14 mouse cellular contexts compared by ENCODE assay signal in the genomic region with DNA sequence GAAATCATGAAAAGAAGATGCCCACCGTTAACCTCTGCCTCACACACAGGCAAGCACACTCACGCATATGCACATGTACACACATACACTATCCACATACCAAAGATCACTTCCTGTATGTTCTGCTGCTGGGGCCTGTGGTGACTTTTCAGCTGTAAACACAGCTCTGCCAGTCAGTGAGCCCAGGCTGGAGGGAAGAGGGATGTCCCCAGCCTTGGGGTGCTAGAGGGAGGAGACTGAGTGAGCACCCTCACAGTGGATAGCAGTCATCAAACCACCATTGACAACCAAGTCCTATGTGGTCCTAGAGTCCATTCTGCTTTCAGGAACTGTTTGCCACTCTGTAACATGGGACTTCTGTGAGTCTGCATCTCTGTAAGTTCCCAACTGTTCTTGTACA. TPM values are rescaled to one million over a fixed set of nuclear protein-coding genes. Genes with fewer than 3 reads are reported as not detected.
DNase-seq lines count a peak whose midpoint lies in the region; ATAC-seq and TF ChIP-seq lines count a peak whose summit lies in the region.
"Had no signal": no experiment of that assay in that cellular context is flagged by ENCODE, and none has a peak within 500 bp of the region (broad histone marks: within the 10 kb centered on the region; RNA-seq: fewer than 3 reads in every experiment).

No protein-coding gene starts in this region.

- no peak overlapping the region for H3K4me3 ChIP-seq in kidney, embryonic 14.5 days (ENCODE audit: low read length)
- H3K4me3 ChIP-seq in intestine, postnatal 0 days (ENCODE audit: low read depth, low read length), result no peak overlapping the region

- no peak overlapping the region for H3K9ac ChIP-seq in kidney, embryonic 14.5 days (ENCODE audit: low read depth, low read length)
- no peak overlapping the region for H3K9ac ChIP-seq in intestine, postnatal 0 days (ENCODE audit: low read depth, low read length)

- H3K36me3 ChIP-seq in kidney, embryonic 14.5 days (ENCODE audit: control insufficient read depth, insufficient read depth, low read length), result no peaks in the 10 kb centered on the region
- no peaks in the 10 kb centered on the region for H3K36me3 ChIP-seq in intestine, postnatal 0 days (ENCODE audit: control insufficient read depth, insufficient read depth)

- no peaks in the 10 kb centered on the region for H3K27me3 ChIP-seq in kidney, embryonic 14.5 days (ENCODE audit: control insufficient read depth, insufficient read depth, low read length)
- no peaks in the 10 kb centered on the region for H3K27me3 ChIP-seq in intestine, postnatal 0 days (replicated peaks; ENCODE audit: control insufficient read depth, insufficient read depth, low read length)

- 78% methylated on average over 2 of the region's 2 CpGs for WGBS in kidney, embryonic 14.5 days
- WGBS in intestine, postnatal 0 days, result 60% methylated on average over 2 of the region's 2 CpGs

- no peak overlapping the region for H3K4me2 ChIP-seq in kidney, embryonic 14.5 days (replicated peaks; ENCODE audit: low read depth, low read length)
- no peak overlapping the region for H3K4me2 ChIP-seq in intestine, postnatal 0 days (replicated peaks; ENCODE audit: low read depth)

- H3K9me3 ChIP-seq in kidney, embryonic 14.5 days (ENCODE audit: control insufficient read depth, low read length), result no peaks in the 10 kb centered on the region
- no peaks in the 10 kb centered on the region for H3K9me3 ChIP-seq in intestine, postnatal 0 days (ENCODE audit: control insufficient read depth)

- no peak for DNase-seq in kidney, adult 8-10 months
- DNase-seq in B cell, adult 2 months, result peak; percentile 33 to 42
- DNase-seq in CD4-positive, CD25-positive, alpha-beta regulatory T cell, adult 2 months (ENCODE audit: low read depth, low spot score), result peak; percentile 61
- no peak for DNase-seq in layer of hippocampus, postnatal 36 days
- no peak for DNase-seq in embryo, embryonic 11 days
- DNase-seq: cerebellum, adult 8-10 months; right cerebral cortex, postnatal 25 days had no signal

- H3K4me1 ChIP-seq in kidney, embryonic 14.5 days (ENCODE audit: control insufficient read depth, insufficient read depth, low read length), result no peaks in the 10 kb centered on the region
- H3K4me1 ChIP-seq in intestine, postnatal 0 days (replicated peaks; ENCODE audit: control insufficient read depth, insufficient read depth, low read length), result no peaks in the 10 kb centered on the region

- H3K27ac ChIP-seq in kidney, embryonic 14.5 days (ENCODE audit: low read depth, low read length), result peak overlapping the region; percentile 55; the same call in 1 of the 2 replicates
- 0 out of 2 replicates have a peak overlapping the region, but pooled peaks have one; percentile 0 for H3K27ac ChIP-seq in intestine, postnatal 0 days (ENCODE audit: low read depth, low read length)

- no peak for TF ChIP-seq CTCF in intestine, postnatal 0 days (IDR thresholded peaks at IDR 0.05; ENCODE audit: low read depth)

- no peak for ATAC-seq in kidney, embryonic 14.5 days (ENCODE audit: low FRiP score, low TSS enrichment)
- ATAC-seq in intestine, postnatal 0 days, result no peak

RNA-seq across cellular contexts. Expression of a gene that starts 2.9 kb away (rescaled TPM):
- 699 and 718 TPM in 2 replicates for polyA plus RNA-seq in kidney, embryonic 14.5 days (2014; fragmentation: Nextera tagmentation; extraction: Ambion mirVana)
- 277 and 300 TPM in 2 replicates for polyA plus RNA-seq in intestine, postnatal 0 days (2015; fragmentation: Nextera tagmentation; extraction: Ambion mirVana)
- total RNA-seq in layer of hippocampus, postnatal 36 days (2021), result 10 to 100 TPM; 22.3 to 27.6 TPM

RNA-seq across cellular contexts. Expression of a gene that starts 25.1 kb away (rescaled TPM):
- 0.10 TPM in 1 of 2 replicates, not detected in the other for polyA plus RNA-seq in kidney, embryonic 14.5 days (2014; fragmentation: Nextera tagmentation; extraction: Ambion mirVana)
- not detected in 2 replicates for polyA plus RNA-seq in intestine, postnatal 0 days (2015; fragmentation: Nextera tagmentation; extraction: Ambion mirVana)
- not detected for total RNA-seq in layer of hippocampus, postnatal 36 days (2021)
- total RNA-seq: adrenal gland, postnatal 10 days; gastrocnemius, postnatal 4 days; megakaryocyte-erythroid progenitor cell, adult 5-6 weeks had no signal
- polyA plus RNA-seq: limb, embryonic 11.5 days had no signal

RNA-seq across cellular contexts. Expression of a gene that starts 29.1 kb away (rescaled TPM):
- polyA plus RNA-seq in kidney, embryonic 14.5 days (2014; fragmentation: Nextera tagmentation; extraction: Ambion mirVana), result 88.9 and 96.1 TPM in 2 replicates
- polyA plus RNA-seq in intestine, postnatal 0 days (2015; fragmentation: Nextera tagmentation; extraction: Ambion mirVana), result 165 and 177 TPM in 2 replicates
- 10 to 100 TPM; 39.2 to 41.7 TPM for total RNA-seq in layer of hippocampus, postnatal 36 days (2021)

RNA-seq across cellular contexts. Expression of a gene that starts 48.9 kb away (rescaled TPM):
- 0.04 TPM in 1 of 2 replicates, not detected in the other for polyA plus RNA-seq in kidney, embryonic 14.5 days (2014; fragmentation: Nextera tagmentation; extraction: Ambion mirVana)
- polyA plus RNA-seq in intestine, postnatal 0 days (2015; fragmentation: Nextera tagmentation; extraction: Ambion mirVana), result 0.08 and 0.14 TPM in 2 replicates
- not detected for total RNA-seq in layer of hippocampus, postnatal 36 days (2021)
- total RNA-seq: adrenal gland, postnatal 10 days; gastrocnemius, postnatal 4 days; megakaryocyte-erythroid progenitor cell, adult 5-6 weeks had no signal
- polyA plus RNA-seq: limb, embryonic 11.5 days; neural tube, embryonic 14.5 days had no signal

RNA-seq across cellular contexts. Expression of a gene that starts 57.5 kb away (rescaled TPM):
- polyA plus RNA-seq in kidney, embryonic 14.5 days (2014; fragmentation: Nextera tagmentation; extraction: Ambion mirVana), result not detected in 2 replicates
- polyA plus RNA-seq in intestine, postnatal 0 days (2015; fragmentation: Nextera tagmentation; extraction: Ambion mirVana), result 3.6 and 4.0 TPM in 2 replicates
- not detected for total RNA-seq in layer of hippocampus, postnatal 36 days (2021)
- total RNA-seq: gastrocnemius, postnatal 4 days had no signal
- polyA plus RNA-seq: limb, embryonic 11.5 days; neural tube, embryonic 14.5 days had no signal

Comparison
In these comparisons a context has a peak if more than half of its experiments do, and no peak if none do; other contexts are left out.
1. DNase-seq: peak in B cell, adult 2 months (2 of 2) and CD4-positive, CD25-positive, alpha-beta regulatory T cell, adult 2 months (single experiment); none in kidney, adult 8-10 months (0 of 2), layer of hippocampus, postnatal 36 days (0 of 2) and embryo, embryonic 11 days (single experiment).